Mouse (Mus musculus) embryonic facial prominence, embryonic 11.5 days (tissue): ENCODE data around the gene Fgd2. TPM values are rescaled to one million over a fixed set of nuclear protein-coding genes. Genes with fewer than 3 reads are reported as not detected.
A peak's percentile ranks its signal among the peaks of the same experiment; 100 is the strongest.
"Not testable (repeated sequence)": the region's sequence is repeated elsewhere in the genome, so short reads cannot be mapped to it uniquely, and the experiment has no call there.

ENCODE experiments used
- ATAC-seq: fragments of 200-750 bp; cut with Nextera tagmentation; replicated peaks from 2 replicates; pipeline ENCODE4 v1.8.0; 2017; ENCODE audit warnings: low read depth; ENCODE audit not compliant: insufficient number of reproducible peaks, low FRiP score, low TSS enrichment
- DNase-seq: peaks from one replicate; pipeline ENCODE4 v3.0.0-alpha.2; 2015; ENCODE audit warnings: low spot score
- H3K27ac ChIP-seq: fragments of 300-500 bp; sonication (generic); replicated peaks from 2 replicates; pipeline ENCODE4 v1.5.1; 2014; ENCODE audit warnings: mild to moderate bottlenecking, low read depth, low read length, control low read depth
- H3K27me3 ChIP-seq: fragments of 300-500 bp; sonication (generic); 2 replicates; pipeline ENCODE4 v1.6.1; 2014; ENCODE audit warnings: mild to moderate bottlenecking, low read length, moderate library complexity, mixed read lengths; ENCODE audit not compliant: control insufficient read depth, insufficient read depth
- H3K36me3 ChIP-seq: fragments of 300-500 bp; sonication (generic); replicated peaks from 2 replicates; pipeline ENCODE4 v1.6.1; 2014; ENCODE audit warnings: low read depth, mild to moderate bottlenecking, low read length, moderate library complexity, mixed read lengths; ENCODE audit not compliant: control insufficient read depth, insufficient read depth
- H3K4me1 ChIP-seq: fragments of 300-500 bp; sonication (generic); 2 replicates; pipeline ENCODE4 v1.6.1; 2014; ENCODE audit warnings: low read length, mixed read lengths; ENCODE audit not compliant: control insufficient read depth, insufficient read depth
- H3K4me2 ChIP-seq: fragments of 300-500 bp; sonication (generic); 2 replicates; pipeline ENCODE4 v1.6.1; 2014; ENCODE audit warnings: low read depth, mild to moderate bottlenecking, control low read depth, low read length, moderate library complexity
- H3K4me3 ChIP-seq: fragments of 300-500 bp; sonication (generic); 2 replicates; pipeline ENCODE4 v1.5.1; 2014; ENCODE audit warnings: low read depth, low read length, control low read depth
- H3K9ac ChIP-seq: fragments of 300-500 bp; sonication (generic); replicated peaks from 2 replicates; pipeline ENCODE4 v1.6.1; 2014; ENCODE audit warnings: mild to moderate bottlenecking, control low read depth, low read length
- H3K9me3 ChIP-seq: fragments of 300-500 bp; sonication (generic); replicated peaks from 2 replicates; pipeline ENCODE4 v1.6.1; 2016; ENCODE audit warnings: mild to moderate bottlenecking, low read length, inconsistent platforms, mixed read lengths; ENCODE audit not compliant: control insufficient read depth
- WGBS: fragments of 180-500 bp; shearing (Covaris S2); extraction: QIAGEN DNeasy Blood & Tissue Kit; methylation state at CpG from one replicate; pipeline ENCODE4 v1.1.7; 2014; 5-methylcytosine and 5-hydroxymethylcytosine counted together
- polyA plus RNA-seq: library from polyadenylated mRNA; unstranded; fragments of >200 nt; fragmentation: Nextera tagmentation; extraction: Ambion mirVana; gene quantifications from 2 replicates; pipeline ENCODE4 v1.2.1, GENCODE M21; 2014

Gene Fgd2
- polyA plus RNA-seq, 1 experiment from 2014 or later: 7.0 TPM

GRCm38 (mm10) chr17:29347645-29348256 is 13.0 kb upstream of the Fgd2 start, which contains the start of gene Mtch1:
Gene Mtch1, minus strand, starts transcription at chr17:29347934.
- peak within 1 kb of the TSS; percentile 87 for H3K4me3 ChIP-seq
- DNase-seq (peak; percentile 100), ATAC-seq (peak; percentile 92)
- no peaks in the 10 kb centered on the region for H3K4me1 ChIP-seq
- H3K27ac ChIP-seq: peak within 1 kb of the TSS; percentile 82
- WGBS: under 1% methylated on average over 42 of the region's 53 CpGs
- H3K27me3 ChIP-seq: no peaks in the 10 kb centered on the region
- H3K36me3 ChIP-seq: no peaks in the 10 kb centered on the region
- H3K4me2 ChIP-seq: peak within 1 kb of the TSS; percentile 49
- peak within 1 kb of the TSS; percentile 84 for H3K9ac ChIP-seq
- no peaks in the 10 kb centered on the region for H3K9me3 ChIP-seq

DNA sequence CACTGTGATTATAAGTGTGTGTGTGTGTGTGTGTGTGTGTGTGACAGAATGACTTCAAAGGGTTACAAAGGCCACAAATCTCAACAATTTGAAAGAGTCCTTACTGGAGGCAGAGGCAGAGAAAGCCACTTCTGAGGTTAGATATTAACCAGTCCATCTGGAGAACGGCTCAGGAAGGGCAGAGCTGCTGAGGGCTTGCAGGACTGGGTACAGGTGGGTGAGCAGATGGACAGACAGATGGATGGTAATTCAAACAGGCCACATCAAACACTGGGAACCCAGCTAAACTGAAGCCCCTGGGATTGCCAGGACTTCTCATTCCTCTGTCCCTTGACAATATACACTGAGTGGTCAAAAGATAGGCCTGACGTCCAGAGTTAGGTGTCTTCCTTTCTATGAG is 11.7 kb upstream of the Fgd2 start:
- no peaks in the 10 kb centered on the region for H3K9me3 ChIP-seq
- no peak overlapping the region for H3K27ac ChIP-seq
- DNase-seq (no peak), ATAC-seq (no peak)
- H3K4me1 ChIP-seq: no peaks in the 10 kb centered on the region
- 83% methylated on average over 2 of the region's 2 CpGs for WGBS
- no peak overlapping the region for H3K4me3 ChIP-seq
- H3K4me2 ChIP-seq: no peak overlapping the region
- H3K36me3 ChIP-seq: no peaks in the 10 kb centered on the region
- no peaks in the 10 kb centered on the region for H3K27me3 ChIP-seq
- H3K9ac ChIP-seq: no peak overlapping the region

DNA sequence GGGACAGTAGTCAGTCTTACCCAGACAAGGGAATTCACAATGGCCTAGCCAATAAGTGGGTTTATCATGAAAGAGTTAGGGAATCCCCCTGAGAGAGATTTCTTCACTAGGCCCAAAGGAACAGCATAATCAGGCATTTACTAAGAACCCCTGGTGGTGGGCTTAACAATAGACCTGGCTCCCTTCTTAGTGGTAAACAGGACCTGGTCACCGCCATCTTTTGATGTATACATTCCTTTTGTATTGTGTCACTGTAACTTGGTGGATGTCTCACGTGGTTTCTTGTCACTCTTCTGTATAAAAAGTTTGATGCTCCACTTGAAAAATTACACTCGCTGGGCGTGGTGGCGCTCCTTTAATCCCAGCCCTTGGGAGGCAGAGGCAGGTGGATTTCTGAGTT is 9.7 kb upstream of the Fgd2 start:
- not testable (repeated sequence) for H3K4me1 ChIP-seq, H3K9ac ChIP-seq, H3K27me3 ChIP-seq, H3K36me3 ChIP-seq, ATAC-seq, DNase-seq, H3K27ac ChIP-seq, H3K9me3 ChIP-seq, H3K4me2 ChIP-seq, H3K4me3 ChIP-seq
- WGBS: 80% methylated on average over 5 of the region's 5 CpGs

- H3K4me2 ChIP-seq: no peak overlapping the region
- ATAC-seq (peak; percentile 58), DNase-seq (no peak)
- H3K36me3 ChIP-seq: no peaks in the 10 kb centered on the region
- H3K9me3 ChIP-seq: no peaks in the 10 kb centered on the region
- 52% methylated on average over 5 of the region's 5 CpGs for WGBS
- no peaks in the 10 kb centered on the region for H3K27me3 ChIP-seq
- H3K4me3 ChIP-seq: no peak overlapping the region
- peaks cover 8% of the 10 kb centered on the region for H3K4me1 ChIP-seq
- H3K27ac ChIP-seq: peak overlapping the region; percentile 90
- H3K9ac ChIP-seq: peak overlapping the region; percentile 51
Observed at GRCm38 (mm10) chr17:29355461-29355840, 5.3 kb upstream of the Fgd2 start.

DNA sequence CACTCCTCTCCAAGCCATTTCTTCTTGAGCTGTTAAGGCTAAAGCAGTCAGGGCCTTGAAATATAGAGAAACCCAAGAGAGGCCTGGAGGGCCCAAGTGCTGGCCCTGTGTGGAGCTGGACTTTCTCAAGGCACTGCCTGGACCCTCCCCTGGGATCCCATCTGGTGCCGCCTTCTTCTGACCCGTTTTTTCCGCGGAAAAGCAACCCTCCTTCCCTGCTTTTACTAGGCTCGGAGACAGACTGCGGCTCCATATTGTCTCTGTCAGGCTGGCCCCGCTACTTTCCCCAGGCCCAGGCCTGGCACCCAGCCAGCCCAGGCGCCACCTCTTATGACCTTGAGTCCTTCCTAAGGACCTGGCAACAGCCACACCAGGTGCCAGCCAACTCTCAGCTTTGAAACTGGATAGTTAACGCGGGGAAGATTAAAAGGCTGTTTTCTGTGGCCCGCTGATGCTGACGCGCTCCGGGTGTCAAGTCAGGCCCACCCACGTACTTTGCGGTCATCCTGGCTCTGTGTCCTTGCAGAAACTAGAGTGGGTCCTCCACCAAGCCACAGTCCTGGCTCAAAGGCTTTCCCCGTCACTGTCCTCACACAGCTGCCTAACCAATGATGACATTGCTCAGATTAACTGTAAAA is 4.8 kb upstream of the Fgd2 start:
- H3K4me1 ChIP-seq: peaks cover 8% of the 10 kb centered on the region
- DNase-seq: peak; percentile 57
- peak overlapping the region; percentile 51 for H3K9ac ChIP-seq
- no peak overlapping the region; the same call in 1 of the 2 replicates for H3K4me3 ChIP-seq
- peak overlapping the region; percentile 54 for H3K4me2 ChIP-seq
- peak; percentile 66 for ATAC-seq
- H3K9me3 ChIP-seq: no peaks in the 10 kb centered on the region
- peak overlapping the region; percentile 90 for H3K27ac ChIP-seq
- WGBS: 28% methylated on average over 17 of the region's 17 CpGs
- H3K36me3 ChIP-seq: no peaks in the 10 kb centered on the region
- no peaks in the 10 kb centered on the region for H3K27me3 ChIP-seq

- Histone ChIP-seq H3K4me2 (peak overlapping the region; percentile 54), H3K27me3 (no peaks in the 10 kb centered on the region), H3K4me3 (peak overlapping the region; percentile 21; the same call in 1 of the 2 replicates), H3K36me3 (no peaks in the 10 kb centered on the region), H3K4me1 (peaks cover 8% of the 10 kb centered on the region), H3K27ac (peak overlapping the region; percentile 90), H3K9me3 (no peaks in the 10 kb centered on the region), H3K9ac (peak overlapping the region; percentile 51)
- DNase-seq: peak; percentile 85
- 5% methylated on average over 9 of the region's 11 CpGs for WGBS
- peak; percentile 86 for ATAC-seq
Observed at GRCm38 (mm10) chr17:29356479-29356856, 4.2 kb upstream of the Fgd2 start.

DNA sequence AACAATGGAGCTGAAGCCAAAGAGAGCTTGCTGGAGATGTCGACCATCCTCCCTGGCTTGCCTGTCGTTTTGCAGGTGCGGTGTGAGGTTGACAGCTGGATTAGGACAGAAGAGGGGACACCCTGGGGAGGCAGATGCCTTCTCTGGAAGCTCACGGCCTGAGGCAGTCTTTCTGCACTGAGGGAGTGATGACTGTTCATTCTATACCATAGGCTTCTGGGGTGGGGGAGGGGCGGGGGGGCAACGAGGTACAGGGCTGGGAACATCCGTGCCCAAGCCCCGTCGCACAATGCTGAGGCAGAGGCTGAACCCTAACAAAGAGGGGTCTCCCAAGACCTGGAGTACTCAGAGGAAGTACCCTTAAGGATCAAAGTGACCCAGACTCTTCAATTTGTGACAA is 3.8 kb upstream of the Fgd2 start:
- 8% methylated on average over 9 of the region's 9 CpGs for WGBS
- Histone ChIP-seq H3K36me3 (no peaks in the 10 kb centered on the region), H3K27ac (peak overlapping the region; percentile 90; the same call in 1 of the 2 replicates), H3K9ac (peak overlapping the region; percentile 51), H3K4me1 (peaks cover 8% of the 10 kb centered on the region), H3K4me3 (peak overlapping the region; percentile 21; the same call in 1 of the 2 replicates), H3K4me2 (peak overlapping the region; percentile 54), H3K9me3 (no peaks in the 10 kb centered on the region), H3K27me3 (no peaks in the 10 kb centered on the region)
- DNase-seq (no peak), ATAC-seq (peak; percentile 60)

GRCm38 (mm10) chr17:29358928-29359327 is 1.8 kb upstream of the Fgd2 start:
- peaks cover 8% of the 10 kb centered on the region for H3K4me1 ChIP-seq
- no peak overlapping the region for H3K4me3 ChIP-seq
- H3K36me3 ChIP-seq: no peaks in the 10 kb centered on the region
- H3K27ac ChIP-seq: no peak overlapping the region
- no peak overlapping the region for H3K4me2 ChIP-seq
- H3K9ac ChIP-seq: no peak overlapping the region
- WGBS: 50% methylated on average over 3 of the region's 3 CpGs
- H3K27me3 ChIP-seq: no peaks in the 10 kb centered on the region
- H3K9me3 ChIP-seq: no peaks in the 10 kb centered on the region
- no peak for DNase-seq
- ATAC-seq: no peak
